Mouse (Mus musculus): Measurements from ENCODE around the gene Morf4l2.
"Not testable (repeated sequence)": the region's sequence is repeated elsewhere in the genome, so short reads cannot be mapped to it uniquely, and the experiment has no call there.

Morf4l2 gene

GRCm38 (mm10) chrX:136743459-136743858 is at the start of gene Morf4l2:
TSS of gene Morf4l2 (minus strand) at chrX:136743690.
- DNase-seq = no peak

GRCm38 (mm10) chrX:136789446-136789845 is 46.0 kb upstream of the Morf4l2 start:
- no peak for DNase-seq

GRCm38 (mm10) chrX:136780041-136780440 is 36.6 kb upstream of the Morf4l2 start, which contains the start of gene Glra4:
TSS of gene Glra4 (minus strand) at chrX:136780141.
- DNase-seq = no peak

- no peak for DNase-seq
These were observed 35.8 kb upstream of the Morf4l2 start for GRCm38 (mm10) chrX:136779262-136779661.

GRCm38 (mm10) chrX:136778046-136778445 is 34.6 kb upstream of the Morf4l2 start:
- DNase-seq = no peak

- DNase-seq = peak; percentile 5 to 25
These were observed 29.5 kb upstream of the Morf4l2 start for GRCm38 (mm10) chrX:136773035-136773434.

- DNase-seq = no peak
These were observed 17.9 kb upstream of the Morf4l2 start for GRCm38 (mm10) chrX:136761103-136762074.

GRCm38 (mm10) chrX:136755464-136755863 is 12.0 kb upstream of the Morf4l2 start:
- DNase-seq = no peak

- no peak for DNase-seq
These were observed 5.8 kb upstream of the Morf4l2 start for GRCm38 (mm10) chrX:136749329-136749728.

- no peak for DNase-seq
These were observed 1.2 kb upstream of the Morf4l2 start for GRCm38 (mm10) chrX:136744663-136745062.

GRCm38 (mm10) chrX:136742661-136743103 is 808 bp downstream of the Morf4l2 start:
- peak; percentile 20 to 70 for DNase-seq

- peak in 1 of 2 experiments; percentile 20 for DNase-seq
These were observed 1.2 kb downstream of the Morf4l2 start for GRCm38 (mm10) chrX:136742241-136742640.

- DNase-seq = peak; percentile 85 to 91
These were observed 1.8 kb downstream of the Morf4l2 start for GRCm38 (mm10) chrX:136741651-136742201.

GRCm38 (mm10) chrX:136740791-136741650 is 2.5 kb downstream of the Morf4l2 start:
- DNase-seq = peak; percentile 92 to 98

- no peak for DNase-seq
These were observed 3.3 kb downstream of the Morf4l2 start for GRCm38 (mm10) chrX:136740087-136740790.

- DNase-seq = no peak
These were observed 11.5 kb downstream of the Morf4l2 start for GRCm38 (mm10) chrX:136732016-136732415.

GRCm38 (mm10) chrX:136714742-136715474 is 28.6 kb downstream of the Morf4l2 start:
- DNase-seq = not testable (repeated sequence)

- no peak for DNase-seq
These were observed 34.7 kb downstream of the Morf4l2 start for GRCm38 (mm10) chrX:136708782-136709181.

- DNase-seq = peak; percentile 50 to 63
These were observed 35.3 kb downstream of the Morf4l2 start for GRCm38 (mm10) chrX:136708168-136708681.

- DNase-seq = peak; percentile 60 to 70
These were observed 35.9 kb downstream of the Morf4l2 start, which contains the start of gene Tceal1 for GRCm38 (mm10) chrX:136707446-136708167. TSS of gene Tceal1 (plus strand) at chrX:136707982.

All from lung, postnatal 4 days (tissue).